Mouse (Mus musculus) heart, embryonic 14.5 days (tissue): Measurements from ENCODE around the gene Sec24c. TPM values are rescaled to one million over a fixed set of nuclear protein-coding genes. Genes with fewer than 3 reads are reported as not detected.

ENCODE experiments used
- ATAC-seq: fragments of 200-750 bp; cut with Nextera tagmentation; 2 replicates; pipeline ENCODE4 v1.8.0; 2017; ENCODE audit warnings: low read depth, moderate TSS enrichment; ENCODE audit not compliant: insufficient number of reproducible peaks, insufficient read depth, low FRiP score
- H3K27ac ChIP-seq, 2 experiments: fragments of 200-500 bp in 1 of 2; fragments of 300-500 bp in 1 of 2; sonication (generic) in 1 of 2; replicated peaks in 1 of 2; 2 replicates each; pipeline ENCODE4 v1.5.1; 2012 to 2014; ENCODE audit warnings: low read depth in 2 of 2, low read length in 2 of 2, control low read depth in 1 of 2, mild to moderate bottlenecking in 1 of 2, mixed read lengths in 1 of 2; ENCODE audit not compliant: control insufficient read depth in 1 of 2, insufficient read depth in 1 of 2
- H3K27me3 ChIP-seq: fragments of 300-500 bp; sonication (generic); 2 replicates; pipeline ENCODE4 v1.6.1; 2014; ENCODE audit warnings: mild to moderate bottlenecking, low read length, control low read depth; ENCODE audit not compliant: control insufficient read depth, insufficient read depth
- H3K36me3 ChIP-seq: fragments of 300-500 bp; sonication (generic); 2 replicates; pipeline ENCODE4 v1.6.1; 2014; ENCODE audit warnings: mild to moderate bottlenecking, control low read depth, low read length, mixed read lengths; ENCODE audit not compliant: control insufficient read depth, insufficient read depth
- H3K4me1 ChIP-seq, 2 experiments: fragments of 200-500 bp in 1 of 2; fragments of 300-500 bp in 1 of 2; sonication (generic) in 1 of 2; 2 replicates each; pipeline ENCODE4 v1.6.1; 2012 to 2014; ENCODE audit warnings: low read length in 2 of 2, control low read depth in 1 of 2, mixed read lengths in 1 of 2; ENCODE audit not compliant: control insufficient read depth in 2 of 2, insufficient read depth in 2 of 2
- H3K4me2 ChIP-seq: fragments of 300-500 bp; sonication (generic); 2 replicates; pipeline ENCODE4 v1.6.1; 2014; ENCODE audit warnings: mild to moderate bottlenecking, low read length
- H3K4me3 ChIP-seq, 2 experiments: fragments of 200-500 bp in 1 of 2; fragments of 300-500 bp in 1 of 2; sonication (generic) in 1 of 2; 2 replicates each; pipeline ENCODE4 v1.5.1; 2012 to 2014; ENCODE audit warnings: low read length in 2 of 2, mild to moderate bottlenecking in 2 of 2, control low read depth in 1 of 2, low read depth in 1 of 2, moderate library complexity in 1 of 2; ENCODE audit not compliant: control insufficient read depth in 1 of 2, insufficient read depth in 1 of 2
- H3K9ac ChIP-seq: fragments of 300-500 bp; sonication (generic); 2 replicates; pipeline ENCODE4 v1.6.1; 2014; ENCODE audit warnings: mild to moderate bottlenecking, low read length
- H3K9me3 ChIP-seq: fragments of 300-500 bp; sonication (generic); 2 replicates; pipeline ENCODE4 v1.6.1; 2016; ENCODE audit warnings: low read length, control low read depth; ENCODE audit not compliant: control insufficient read depth
- WGBS: fragments of 180-500 bp; shearing (Covaris S2); extraction: QIAGEN DNeasy Blood & Tissue Kit; methylation state at CpG from one replicate; pipeline ENCODE4 v1.1.7; 2014; 5-methylcytosine and 5-hydroxymethylcytosine counted together
- polyA plus RNA-seq: library from polyadenylated mRNA; unstranded; fragments of >200 nt; fragmentation: Nextera tagmentation; extraction: Ambion mirVana; gene quantifications from 2 replicates; pipeline ENCODE4 v1.2.1, GENCODE M21; 2014

Gene Sec24c
- polyA plus RNA-seq, 1 experiment from 2014 or later, result 69.2 TPM

DNA sequence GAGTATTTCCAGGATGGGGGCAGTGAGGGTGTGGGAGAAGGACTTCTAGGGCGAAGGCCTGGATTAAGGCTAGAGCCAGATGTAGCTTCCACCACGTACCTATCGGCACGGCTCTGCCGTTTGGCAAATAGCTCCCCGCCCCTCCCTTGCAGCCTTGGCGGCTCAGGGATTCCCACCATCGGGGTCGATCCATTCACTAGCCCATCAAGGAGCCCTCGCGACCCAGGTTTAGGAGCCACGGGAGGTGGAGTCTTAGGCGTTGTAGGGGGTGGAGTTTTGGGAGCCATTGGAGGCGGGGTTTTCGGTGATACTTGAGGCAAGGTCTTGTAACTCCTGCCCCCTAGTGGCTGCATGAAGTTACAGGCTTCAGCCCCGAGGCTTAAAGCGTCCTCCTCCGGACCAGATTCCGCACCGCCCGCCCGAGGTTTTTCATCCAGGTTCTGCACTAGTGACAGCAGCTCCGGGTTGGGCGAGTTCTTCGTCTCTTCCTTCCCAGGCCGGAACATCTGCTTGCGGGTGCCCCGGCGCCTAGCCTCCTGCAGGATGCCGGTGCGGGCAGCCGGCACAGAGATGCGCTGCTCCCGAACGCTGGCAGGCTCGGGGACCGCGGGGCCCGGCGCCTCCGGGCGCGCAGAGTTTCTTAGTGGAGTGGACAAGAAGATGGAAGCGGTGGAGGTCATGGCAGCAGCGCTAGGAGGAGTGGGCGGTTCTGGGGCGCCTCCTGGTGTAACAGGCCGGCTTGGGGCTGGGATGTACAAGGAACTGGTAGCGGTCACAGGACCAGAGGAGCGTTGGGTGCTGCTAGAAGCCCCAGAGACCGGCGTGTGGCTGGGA lies 13.1 kb upstream of the Sec24c start:
- Histone ChIP-seq H3K4me2 (peak overlapping the region; percentile 91), H3K4me1 (peaks cover 16 to 33% of the 10 kb centered on the region in 2 experiments), H3K9ac (peak overlapping the region; percentile 92), H3K36me3 (peaks cover 27% of the 10 kb centered on the region), H3K27me3 (no peaks in the 10 kb centered on the region), H3K4me3 (peak overlapping the region; percentile 58 to 67), H3K9me3 (no peaks in the 10 kb centered on the region), H3K27ac (peak overlapping the region; percentile 98 to 99)
- WGBS, result 1% methylated on average over 52 of the region's 52 CpGs
- ATAC-seq, result peak; percentile 41

DNA sequence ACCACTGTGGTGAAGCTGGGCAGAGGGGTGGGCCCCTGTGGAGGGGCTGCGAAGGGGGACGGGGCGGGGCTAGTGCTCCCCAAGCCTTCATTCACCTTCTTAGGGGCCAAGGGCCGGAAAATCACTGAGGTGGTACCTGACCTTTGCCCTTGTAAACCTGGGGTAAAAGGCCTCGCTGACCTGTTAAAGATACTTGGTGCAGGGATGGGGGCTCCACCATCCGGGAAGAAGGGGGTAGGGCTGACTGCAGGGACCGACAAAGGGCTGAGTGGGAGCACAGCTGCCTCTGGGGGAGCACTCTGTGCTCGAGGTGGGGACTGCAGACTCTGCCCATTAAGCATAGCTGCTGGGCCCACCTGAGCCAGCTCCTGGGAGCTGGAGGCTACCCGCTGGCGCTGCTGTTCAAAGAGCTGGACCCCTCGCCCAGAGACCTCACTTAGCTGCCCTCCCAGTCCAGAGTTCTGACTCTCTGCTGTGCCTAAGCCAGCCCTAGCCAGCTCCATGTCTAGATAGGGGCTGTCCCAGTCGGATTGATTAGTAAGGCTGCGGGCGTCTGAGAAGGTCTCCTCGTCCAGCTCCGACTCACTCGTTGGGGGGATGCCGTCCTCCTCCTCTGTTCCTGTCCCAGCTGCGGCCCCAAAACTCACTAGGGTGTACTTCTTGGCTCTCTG lies 12.3 kb upstream of the Sec24c start:
- Histone ChIP-seq H3K9me3 (no peaks in the 10 kb centered on the region), H3K4me1 (peaks cover 19 to 33% of the 10 kb centered on the region in 2 experiments), H3K27me3 (no peaks in the 10 kb centered on the region), H3K4me3 (peak overlapping the region; percentile 58 to 67), H3K4me2 (peak overlapping the region; percentile 91), H3K9ac (peak overlapping the region; percentile 92), H3K27ac (peak overlapping the region; percentile 98 to 99), H3K36me3 (peaks cover 27% of the 10 kb centered on the region)
- 6% methylated on average over 19 of the region's 19 CpGs for WGBS
- ATAC-seq, result no peak

DNA sequence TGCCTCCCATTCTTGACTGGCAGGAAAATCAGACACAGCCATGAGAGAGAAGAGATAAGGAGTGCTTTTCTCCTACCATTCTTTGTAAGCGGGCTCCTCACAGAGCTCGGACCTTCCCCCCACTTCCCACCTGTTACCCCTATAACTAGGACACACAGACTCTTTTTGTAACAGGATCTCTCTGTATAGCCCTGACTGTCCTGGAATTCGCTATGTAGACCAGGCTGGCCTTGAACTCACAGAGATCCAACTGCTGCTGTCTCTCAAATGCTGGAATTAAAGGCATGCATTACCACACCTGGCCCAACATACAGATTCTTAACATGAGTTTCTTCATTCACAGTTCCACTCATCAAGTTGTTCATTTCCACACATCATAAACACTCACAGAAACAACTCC lies 11.4 kb upstream of the Sec24c start:
- peaks cover 27% of the 10 kb centered on the region for H3K36me3 ChIP-seq
- H3K4me3 ChIP-seq, result peak overlapping the region; percentile 58 to 67
- peak overlapping the region; percentile 91 for H3K4me2 ChIP-seq
- H3K9me3 ChIP-seq, result no peaks in the 10 kb centered on the region
- H3K27ac ChIP-seq, result peak overlapping the region; percentile 98 to 99
- peaks cover 19 to 41% of the 10 kb centered on the region in 2 experiments for H3K4me1 ChIP-seq
- ATAC-seq, result no peak
- 27% methylated on average over 3 of the region's 3 CpGs for WGBS
- H3K27me3 ChIP-seq, result no peaks in the 10 kb centered on the region
- peak overlapping the region; percentile 92 for H3K9ac ChIP-seq

DNA sequence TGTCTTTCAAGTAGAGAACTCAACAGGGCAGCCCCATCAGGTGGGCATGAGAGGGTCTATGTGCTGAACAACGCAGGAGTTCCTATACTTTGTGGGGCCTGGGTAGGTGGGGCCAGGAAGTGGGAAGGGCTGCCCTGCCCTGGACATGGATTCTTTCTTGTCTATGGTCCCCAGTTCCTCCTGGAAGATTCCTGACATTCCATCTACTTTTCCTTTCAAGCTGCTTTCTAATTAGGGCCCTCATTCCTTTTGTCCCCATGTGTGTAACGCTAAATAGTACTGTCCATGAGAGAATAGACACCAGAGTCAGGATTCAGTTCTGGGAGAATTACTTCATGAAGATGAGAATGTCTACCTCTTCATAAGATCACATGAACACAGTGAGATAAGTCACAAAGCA lies 10.5 kb upstream of the Sec24c start:
- no peaks in the 10 kb centered on the region for H3K27me3 ChIP-seq
- 14% methylated on average over 2 of the region's 2 CpGs for WGBS
- peaks cover 27% of the 10 kb centered on the region for H3K36me3 ChIP-seq
- H3K9ac ChIP-seq, result peak overlapping the region; percentile 92
- no peaks in the 10 kb centered on the region for H3K9me3 ChIP-seq
- H3K4me3 ChIP-seq, result peak overlapping the region; percentile 58 to 67
- peak overlapping the region; percentile 98 to 99 for H3K27ac ChIP-seq
- peaks cover 21 to 44% of the 10 kb centered on the region in 2 experiments for H3K4me1 ChIP-seq
- peak overlapping the region; percentile 91 for H3K4me2 ChIP-seq
- ATAC-seq, result no peak

DNA sequence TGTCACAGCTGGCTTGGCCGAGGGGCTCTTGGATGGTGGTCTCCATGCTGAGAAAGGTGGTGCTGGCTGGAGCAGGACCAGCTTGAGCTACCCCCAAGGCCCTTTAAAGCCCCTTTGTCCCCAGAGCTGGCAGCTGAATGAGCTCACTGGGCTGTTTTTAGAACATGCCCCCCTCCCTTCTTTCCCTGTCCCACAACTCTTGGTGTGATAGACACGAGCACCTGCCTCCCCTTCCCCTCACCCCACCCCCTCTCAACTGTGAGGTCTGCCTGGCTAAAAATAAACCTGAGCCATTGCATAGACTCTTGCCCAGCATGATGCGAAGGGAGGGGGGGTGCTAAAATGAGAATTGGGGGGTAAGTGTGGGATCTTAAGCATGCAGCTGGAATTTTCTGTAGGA lies 9.7 kb upstream of the Sec24c start:
- Histone ChIP-seq H3K4me2 (peak overlapping the region; percentile 91), H3K9ac (peak overlapping the region; percentile 92), H3K4me3 (peak overlapping the region; percentile 58 to 67), H3K4me1 (peaks cover 21 to 49% of the 10 kb centered on the region in 2 experiments), H3K27ac (peak overlapping the region; percentile 98 to 99), H3K27me3 (no peaks in the 10 kb centered on the region), H3K9me3 (no peaks in the 10 kb centered on the region), H3K36me3 (peaks cover 27% of the 10 kb centered on the region)
- 14% methylated on average over 3 of the region's 3 CpGs for WGBS
- ATAC-seq, result peak; percentile 73

DNA sequence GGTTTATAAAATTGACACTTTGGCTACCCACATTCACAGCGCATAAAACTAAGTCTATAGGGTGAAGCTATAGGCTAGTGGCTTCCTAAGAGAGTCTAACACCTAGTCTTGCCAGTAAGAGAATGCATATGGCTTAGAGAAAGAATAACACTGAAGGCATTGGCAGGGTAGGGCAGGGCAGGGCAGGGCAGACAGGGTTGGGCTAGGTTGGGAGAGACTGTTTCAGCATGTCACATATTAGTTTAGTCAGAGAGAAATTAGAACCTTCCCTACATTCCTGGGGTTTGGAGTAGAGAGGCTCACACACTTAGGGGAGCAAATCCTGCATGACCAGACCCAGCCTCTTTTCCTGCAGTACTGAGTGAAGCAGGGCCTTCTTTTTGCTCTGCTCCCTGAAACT lies 6.6 kb upstream of the Sec24c start:
- no peak for ATAC-seq
- Histone ChIP-seq H3K27ac (peak overlapping the region; percentile 95 to 96), H3K27me3 (no peaks in the 10 kb centered on the region), H3K36me3 (0 out of 2 replicates have a peak, but pooled peaks cover 3% of the 10 kb centered on the region), H3K4me2 (peak overlapping the region; percentile 73), H3K4me1 (peaks cover 16 to 34% of the 10 kb centered on the region in 2 experiments), H3K4me3 (peak overlapping the region; percentile 43 to 52), H3K9me3 (no peaks in the 10 kb centered on the region), H3K9ac (peak overlapping the region; percentile 81)
- WGBS, result 52% methylated on average over 1 of the region's 1 CpGs

DNA sequence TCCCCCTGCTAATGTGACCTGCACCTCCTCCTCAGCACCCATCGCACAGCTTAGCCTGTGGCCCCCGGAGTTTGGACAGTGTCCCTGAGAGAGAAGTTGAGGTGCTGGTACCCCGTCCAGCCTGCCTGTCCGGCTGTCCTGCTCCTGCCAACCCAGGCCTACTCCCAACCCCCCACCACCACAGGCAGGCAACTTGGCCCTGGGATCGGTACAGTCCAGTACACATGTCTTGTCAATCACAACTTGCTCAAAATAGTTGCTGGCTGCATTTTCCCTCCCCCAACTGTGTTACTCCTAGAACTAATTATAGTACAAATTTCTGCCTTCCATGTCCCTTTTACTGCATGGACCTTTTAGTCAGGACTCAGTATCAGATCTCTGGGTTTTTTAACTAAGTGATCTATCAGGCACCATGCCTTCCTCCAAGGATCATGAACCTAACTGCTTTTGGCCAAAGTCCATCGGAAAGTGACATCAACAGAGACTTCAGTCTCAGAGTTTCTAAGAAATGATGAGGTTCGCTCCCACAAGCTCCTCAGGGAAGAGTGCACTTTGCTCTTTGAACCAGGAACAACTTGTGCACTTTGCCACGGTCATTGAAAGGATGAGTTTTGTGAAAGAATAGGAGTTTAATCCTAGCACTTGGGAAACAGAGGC lies 5.8 kb upstream of the Sec24c start, which contains the start of gene Synpo2l:
TSS of gene Synpo2l (minus strand) at position 201 of the 657 bp plus-strand sequence.
- ATAC-seq, result peak; percentile 60
- H3K9me3 ChIP-seq, result 0 out of 2 replicates have a peak, but pooled peaks cover 4% of the 10 kb centered on the region
- H3K27ac ChIP-seq, result peak within 1 kb of the TSS; percentile 95 to 96
- peak within 1 kb of the TSS; percentile 43 to 52 for H3K4me3 ChIP-seq
- peak within 1 kb of the TSS; percentile 81 for H3K9ac ChIP-seq
- H3K36me3 ChIP-seq, result 0 out of 2 replicates have a peak, but pooled peaks cover 3% of the 10 kb centered on the region
- H3K4me1 ChIP-seq, result peaks cover 16 to 34% of the 10 kb centered on the region in 2 experiments
- whole genome bisulfite sequencing, result 45% methylated on average over 8 of the region's 8 CpGs
- H3K27me3 ChIP-seq, result no peaks in the 10 kb centered on the region
- H3K4me2 ChIP-seq, result peak within 1 kb of the TSS; percentile 73
